Mouse (Mus musculus) kidney, adult 10 weeks (tissue): ENCODE measurements around the gene Olfr485. TPM values are rescaled to one million over a fixed set of nuclear protein-coding genes. Genes with fewer than 3 reads are reported as not detected.

ENCODE experiments used
- polyA plus RNA-seq: library from polyadenylated mRNA; stranded (reverse); fragments of 350-450 nt; fragmentation: Illumina TruSeq; extraction: RNeasy Lipid Tissue Mini Kit (QIAGEN cat#74804); gene quantifications from one replicate; pipeline ENCODE4 v1.2.3, GENCODE M21; 2014; ENCODE audit warnings: low read depth, low replicate concordance

The Olfr485 gene
- polyA plus RNA-seq, result not detected

DNA sequence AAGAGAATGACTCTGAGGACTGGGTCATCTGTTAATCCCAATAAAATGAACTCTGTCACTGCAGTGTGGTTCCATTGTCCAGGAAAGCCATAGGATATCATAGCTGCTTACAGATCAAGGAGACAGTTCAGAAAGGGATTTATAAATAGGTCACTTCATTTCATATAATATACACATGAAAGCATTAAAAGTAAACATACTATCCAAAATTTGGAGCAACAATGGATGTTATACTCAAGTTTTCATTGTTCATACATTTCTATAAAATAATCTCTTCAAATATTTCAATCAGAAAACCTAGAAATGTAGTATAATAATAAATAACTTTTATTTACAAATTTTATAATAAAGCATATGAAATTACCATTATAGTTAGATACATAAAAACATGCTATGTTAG is at the start of gene Olfr485:
Olfr485 (minus strand) TSS at position 101 of the 400 bp plus-strand sequence.

GRCm38 (mm10) chr7:108172642-108173041 is 13.0 kb upstream of the Olfr485 start, which contains the start of gene Olfr486:
Gene Olfr486 (minus strand): TSS chr7:108172742.

DNA sequence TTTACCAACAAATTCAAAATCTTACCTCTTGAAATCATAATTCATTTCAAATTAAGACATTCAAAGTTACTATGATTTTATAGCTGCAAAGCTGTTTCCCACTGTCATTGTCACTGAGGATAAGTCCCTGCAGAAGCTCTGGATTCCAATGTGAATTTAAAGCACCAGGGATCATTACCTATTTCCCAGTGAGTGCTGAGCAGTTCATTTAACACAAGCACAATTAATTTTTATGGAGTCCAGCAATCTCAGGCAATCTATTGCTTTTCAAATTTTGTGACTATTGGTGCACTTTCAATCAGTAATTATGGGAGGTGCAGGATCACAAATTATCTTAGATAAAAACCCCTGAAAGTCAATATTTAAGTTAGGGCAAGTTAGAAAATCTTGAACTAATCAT is 32.3 kb downstream of the Olfr485 start, which contains the start of gene Olfr484:
Olfr484 (minus strand) TSS at position 101 of the 400 bp plus-strand sequence.

Other genes with a start within 250 kb of the Olfr485 start
- not detected for gene Olfr473, start 229.4 kb downstream of the Olfr485 start, polyA plus RNA-seq
- gene Olfr474, start 205.2 kb downstream of the Olfr485 start, polyA plus RNA-seq, result not detected
- gene Olfr476, start 195.1 kb downstream of the Olfr485 start, polyA plus RNA-seq, result not detected
- not detected for gene Olfr477, start 173.2 kb downstream of the Olfr485 start, polyA plus RNA-seq
- gene Olfr478, start 125.9 kb downstream of the Olfr485 start, polyA plus RNA-seq, result not detected
- gene Olfr479, start 109.2 kb downstream of the Olfr485 start, polyA plus RNA-seq, result not detected
- gene Olfr480, start 92.5 kb downstream of the Olfr485 start, polyA plus RNA-seq, result not detected
- not detected for gene Olfr481, start 80.0 kb downstream of the Olfr485 start, polyA plus RNA-seq
- gene Olfr482, start 62.3 kb downstream of the Olfr485 start, polyA plus RNA-seq, result not detected
- not detected for gene Olfr483, start 59.0 kb downstream of the Olfr485 start, polyA plus RNA-seq
- gene Olfr484, start 32.4 kb downstream of the Olfr485 start, polyA plus RNA-seq, result not detected
- not detected for gene Olfr486, start 12.9 kb upstream of the Olfr485 start, polyA plus RNA-seq
- gene Olfr487, start 54.8 kb upstream of the Olfr485 start, polyA plus RNA-seq, result not detected
- gene Olfr488, start 98.5 kb upstream of the Olfr485 start, polyA plus RNA-seq, result not detected
- not detected for gene Olfr490, start 129.1 kb upstream of the Olfr485 start, polyA plus RNA-seq
- gene Olfr491, start 153.6 kb upstream of the Olfr485 start, polyA plus RNA-seq, result not detected
- not detected for gene Olfr492, start 163.8 kb upstream of the Olfr485 start, polyA plus RNA-seq
- not detected for gene Olfr493, start 187.1 kb upstream of the Olfr485 start, polyA plus RNA-seq
- not detected for gene Olfr494, start 205.5 kb upstream of the Olfr485 start, polyA plus RNA-seq
- not detected for gene Olfr495, start 233.3 kb upstream of the Olfr485 start, polyA plus RNA-seq